Mouse (Mus musculus) cerebellum, adult 8-10 months (tissue): Measurements from ENCODE around the gene Thsd7a.

Source experiments
- DNase-seq: peaks from one replicate; pipeline ENCODE4 v3.0.0; 2022

Thsd7a gene

DNA sequence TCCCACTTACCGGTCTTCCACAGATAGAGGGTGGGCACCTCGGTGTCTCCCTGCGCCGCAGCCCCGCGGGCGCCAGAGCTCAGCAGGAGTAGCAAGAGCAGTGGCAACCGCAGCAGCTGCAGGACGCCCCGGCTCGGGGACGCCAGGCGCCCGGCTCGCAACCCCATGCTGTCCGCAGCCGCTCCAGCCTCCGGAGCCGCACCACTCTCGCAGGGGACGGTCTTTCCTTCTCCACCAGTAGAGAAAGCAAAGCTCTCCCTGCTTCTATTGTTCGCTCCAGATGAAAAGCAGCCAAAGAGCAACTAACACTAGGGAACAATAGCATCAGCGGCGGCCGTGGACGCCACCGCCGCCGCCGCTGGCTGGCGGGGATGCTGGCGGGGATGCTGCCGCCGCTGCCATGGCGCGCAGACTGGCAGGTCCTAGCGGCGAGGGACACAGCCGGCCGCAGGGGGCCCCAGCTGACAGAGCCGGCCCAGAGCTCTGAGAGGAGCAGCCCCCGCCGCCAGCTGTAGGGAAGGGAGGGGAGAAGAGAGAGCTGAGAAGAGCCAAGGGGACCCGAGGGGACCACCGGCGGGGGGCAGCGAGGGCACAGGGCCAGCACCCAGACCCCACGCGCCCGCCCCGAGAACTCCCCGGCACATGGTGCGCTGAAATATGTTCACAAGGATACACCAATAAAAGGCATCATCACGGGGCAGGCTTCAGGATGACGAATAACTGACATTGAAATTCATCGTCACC, at the start of gene Thsd7a:
Thsd7a (minus strand) TSS at position 624 of the 744 bp plus-strand sequence.
- peak; percentile 16 for DNase-seq

DNA sequence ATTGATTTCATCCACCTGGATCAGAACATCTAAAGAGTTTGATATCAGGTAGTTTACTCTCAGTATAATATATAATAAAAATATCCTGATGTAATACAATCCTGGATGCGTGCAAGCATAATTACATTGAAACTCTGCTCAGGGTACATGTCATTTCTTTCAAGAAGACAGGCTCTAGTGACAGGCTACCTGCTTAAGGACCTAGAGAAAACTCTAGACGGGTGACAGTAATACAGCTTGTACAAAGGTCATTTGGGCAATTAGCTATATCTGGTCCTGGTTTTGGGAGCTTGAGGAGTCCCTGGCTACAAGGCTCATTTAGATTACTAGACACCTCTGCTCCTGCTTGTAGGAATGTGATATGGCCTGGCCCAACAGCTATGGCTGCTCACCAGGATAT, 37.9 kb upstream of the Thsd7a start:
- no peak for DNase-seq

DNA sequence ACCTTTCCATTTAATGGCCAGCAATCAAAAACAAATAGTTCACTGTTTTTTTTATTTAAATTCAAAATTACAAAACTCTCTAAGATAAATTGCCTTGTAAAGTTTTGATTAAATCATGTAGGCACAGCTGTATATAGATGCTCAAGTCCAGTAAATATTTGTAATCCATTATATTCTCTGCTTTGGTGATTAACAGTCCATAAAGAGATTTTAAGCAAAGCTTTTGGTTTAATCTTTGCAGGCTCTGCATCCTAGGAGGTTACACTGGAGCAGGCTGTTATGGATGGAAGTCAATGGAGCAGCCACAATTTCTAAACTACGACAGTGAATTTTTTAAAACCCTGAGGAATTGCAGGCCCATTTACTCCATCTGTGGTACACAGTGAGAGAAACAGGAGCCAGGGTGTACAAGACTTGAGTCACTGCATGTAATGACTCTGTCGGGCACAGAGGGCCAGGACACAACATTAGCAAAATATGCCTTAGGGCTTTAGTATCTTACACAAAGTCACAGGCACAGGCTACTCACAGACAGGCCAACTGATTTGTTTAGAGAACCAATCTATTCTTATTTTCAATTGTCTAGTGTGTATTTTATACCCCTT, 37.3 kb upstream of the Thsd7a start:
- no peak for DNase-seq

DNA sequence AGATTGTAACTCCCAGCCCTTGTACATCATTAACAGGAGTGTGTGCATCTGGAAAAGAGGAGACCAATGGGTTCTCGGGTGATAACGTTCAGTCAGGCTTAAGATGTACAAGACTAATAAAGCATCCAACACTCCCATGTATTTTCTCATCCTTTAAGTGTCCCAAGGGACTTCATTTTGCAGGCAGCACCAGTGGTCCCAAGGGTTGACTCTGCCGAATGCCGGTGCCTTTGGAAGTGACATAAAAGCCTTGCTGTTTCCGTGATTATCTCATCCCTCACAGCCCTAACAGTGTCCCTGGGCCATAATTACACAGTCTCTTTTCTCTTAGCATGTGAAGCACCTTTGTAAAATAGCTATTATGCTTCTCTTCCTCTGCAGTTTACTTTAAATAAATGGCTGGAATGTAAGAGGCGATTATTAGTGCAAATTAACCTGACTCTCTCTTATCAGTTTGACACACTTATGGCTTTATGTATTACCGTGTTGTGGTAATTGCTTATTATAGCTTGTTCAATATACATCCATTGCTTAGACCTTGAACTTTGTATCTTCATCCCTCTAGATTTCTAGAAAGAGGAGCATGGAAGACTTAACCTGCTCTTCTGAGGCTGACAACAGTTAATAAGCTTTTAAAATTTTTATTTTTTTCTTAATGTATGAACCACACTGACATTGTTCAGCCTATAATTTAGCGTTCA, 35.9 kb upstream of the Thsd7a start:
- DNase-seq = no peak

DNA sequence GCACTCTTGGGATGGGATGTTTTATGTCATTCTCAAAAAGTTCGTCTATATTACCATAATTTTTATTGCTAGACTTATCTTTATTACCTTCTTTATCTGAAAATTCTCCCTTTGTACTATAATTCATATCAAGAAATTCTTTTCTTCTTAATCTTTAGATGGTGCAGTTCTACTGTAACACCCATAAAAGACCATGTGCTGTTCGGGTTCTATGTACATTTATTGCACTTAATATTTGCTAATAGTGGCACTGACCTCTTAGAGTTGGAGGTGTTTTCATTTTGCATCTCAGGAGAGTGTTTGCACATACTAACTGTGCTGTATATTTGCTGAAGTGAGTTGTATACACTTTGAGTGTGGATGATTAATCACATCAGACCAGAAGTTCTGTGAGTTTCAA, 23.6 kb upstream of the Thsd7a start:
- no peak for DNase-seq

DNA sequence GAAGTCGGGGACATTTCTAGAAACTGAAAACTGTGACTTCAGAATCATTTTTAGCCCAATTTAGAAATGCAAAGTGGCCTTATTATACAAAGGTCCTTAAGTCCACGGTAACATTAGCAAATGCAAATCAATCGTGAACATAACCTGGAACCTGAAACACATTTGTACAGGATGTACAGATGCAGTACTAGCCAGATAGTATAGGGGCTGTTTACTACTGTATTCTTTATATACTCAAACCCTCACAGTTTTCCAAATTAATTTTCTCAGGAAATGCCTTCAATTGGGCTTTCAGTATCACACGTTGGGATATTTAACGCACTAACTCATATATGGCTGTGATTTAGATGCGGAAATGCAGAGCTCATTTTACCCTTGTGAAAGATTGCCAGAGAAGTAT, 16.0 kb upstream of the Thsd7a start:
- no peak for DNase-seq

DNA sequence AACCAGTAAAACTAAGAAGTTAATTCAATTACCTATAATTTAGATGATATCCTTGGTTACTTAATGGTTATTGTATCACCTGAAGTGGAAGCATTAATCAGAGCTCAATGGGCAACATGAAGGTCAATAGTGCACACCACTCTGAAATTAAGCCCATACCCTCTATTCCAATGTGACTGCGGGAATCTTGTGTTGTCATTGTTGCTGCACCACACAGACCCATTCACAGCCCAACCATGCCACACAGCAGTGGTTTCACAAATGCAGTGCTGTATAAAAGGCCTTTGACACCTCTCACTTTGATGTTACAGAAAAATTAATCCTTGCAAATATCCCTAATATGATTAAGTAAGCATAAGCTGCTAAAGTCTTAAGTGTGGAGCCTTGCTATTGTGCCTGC, 15.4 kb upstream of the Thsd7a start:
- no peak for DNase-seq

DNA sequence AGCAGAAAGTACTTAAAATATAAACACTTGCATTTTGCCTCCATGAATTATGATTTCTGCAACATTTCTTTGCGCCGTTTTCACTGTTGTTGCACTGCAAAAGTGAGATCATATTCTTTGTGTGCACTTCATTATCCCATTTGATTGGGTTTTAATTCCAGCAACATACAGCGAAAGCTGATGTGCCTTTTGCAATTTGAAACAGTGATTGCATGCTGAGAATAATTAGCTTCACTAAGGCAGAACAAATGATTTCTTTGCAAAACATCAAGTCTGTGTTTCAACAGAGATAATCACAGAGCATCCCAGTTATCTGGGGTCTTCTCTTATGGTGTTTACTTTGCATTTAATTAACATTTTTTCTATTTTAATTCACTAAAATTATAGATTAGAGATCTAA, 14.6 kb upstream of the Thsd7a start:
- no peak for DNase-seq

DNA sequence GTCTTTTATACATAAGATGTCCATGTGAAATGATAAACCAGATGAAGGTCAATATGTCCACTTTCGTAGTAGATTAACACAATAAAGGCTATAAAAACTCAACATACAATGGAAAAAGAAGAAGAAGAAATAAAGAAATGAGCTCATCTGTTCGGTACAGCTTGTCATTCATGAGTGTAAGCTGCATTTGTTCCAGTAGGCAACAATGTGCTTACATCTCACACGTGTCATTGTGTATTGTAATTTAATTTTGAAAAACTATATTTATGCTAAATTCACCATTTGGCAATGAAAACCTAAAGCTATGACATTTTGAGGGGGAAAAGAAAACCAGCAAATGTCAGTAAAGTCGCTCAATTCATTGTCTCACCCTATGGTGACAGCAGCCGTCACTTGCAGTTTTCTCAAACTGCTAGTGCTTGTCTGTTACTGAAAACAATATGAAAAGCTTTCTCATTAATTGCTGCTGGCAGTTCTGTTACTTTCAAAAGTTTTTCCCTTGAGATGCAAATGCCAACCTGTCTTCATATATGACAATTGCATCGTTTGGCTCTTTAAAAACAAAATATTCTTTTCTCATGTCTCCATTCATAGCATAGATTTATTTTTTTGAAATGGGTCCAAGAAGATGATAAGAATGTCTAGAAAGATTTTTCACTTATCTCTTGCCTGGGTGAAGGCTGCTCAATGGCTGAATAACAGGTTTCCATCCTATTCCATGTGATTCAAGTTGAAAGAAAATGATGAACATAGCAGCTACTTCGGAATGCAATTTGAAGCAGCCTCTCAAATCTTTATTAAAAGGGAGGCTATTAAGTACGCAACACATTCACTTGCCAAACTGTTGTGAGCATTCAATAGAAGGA, 10.4 kb upstream of the Thsd7a start:
- DNase-seq = no peak

DNA sequence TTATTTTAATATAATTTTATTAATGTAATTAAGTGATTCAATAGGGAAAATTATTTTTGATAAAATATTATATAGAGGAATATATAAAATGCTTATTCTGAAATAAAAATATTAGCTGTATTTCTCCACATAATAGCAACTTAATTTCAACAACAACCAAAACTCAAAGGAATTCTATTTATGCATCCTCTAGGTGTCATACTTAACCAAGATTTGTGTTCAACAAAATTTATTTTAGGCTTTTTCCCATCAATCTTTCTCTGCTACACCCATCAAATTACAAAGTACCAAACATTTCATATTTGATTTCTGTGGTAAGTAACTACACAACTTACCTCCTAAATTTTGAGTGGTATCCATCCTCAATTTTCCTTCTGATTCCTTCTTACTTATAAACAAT, 3.1 kb upstream of the Thsd7a start:
- DNase-seq = no peak

DNA sequence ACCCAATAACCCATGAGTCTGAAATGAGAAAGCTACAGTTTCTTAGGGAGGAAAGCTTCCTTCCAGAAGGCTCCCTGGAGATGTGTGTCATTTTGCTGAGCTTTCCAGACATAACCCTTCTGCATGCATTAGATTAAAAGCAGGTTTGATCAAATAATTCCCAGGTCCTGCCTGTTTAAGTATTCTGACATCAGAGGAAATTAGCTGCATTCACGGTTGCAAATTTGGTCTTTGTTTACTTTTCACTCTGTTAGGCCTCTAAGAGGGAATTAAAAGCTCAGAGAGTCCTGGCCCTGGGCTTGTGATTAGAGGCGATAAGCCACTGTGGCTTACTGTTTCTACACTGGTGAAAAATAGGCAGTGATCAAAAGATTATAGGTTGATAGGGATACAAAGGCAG, 1.2 kb upstream of the Thsd7a start:
- DNase-seq = no peak

DNA sequence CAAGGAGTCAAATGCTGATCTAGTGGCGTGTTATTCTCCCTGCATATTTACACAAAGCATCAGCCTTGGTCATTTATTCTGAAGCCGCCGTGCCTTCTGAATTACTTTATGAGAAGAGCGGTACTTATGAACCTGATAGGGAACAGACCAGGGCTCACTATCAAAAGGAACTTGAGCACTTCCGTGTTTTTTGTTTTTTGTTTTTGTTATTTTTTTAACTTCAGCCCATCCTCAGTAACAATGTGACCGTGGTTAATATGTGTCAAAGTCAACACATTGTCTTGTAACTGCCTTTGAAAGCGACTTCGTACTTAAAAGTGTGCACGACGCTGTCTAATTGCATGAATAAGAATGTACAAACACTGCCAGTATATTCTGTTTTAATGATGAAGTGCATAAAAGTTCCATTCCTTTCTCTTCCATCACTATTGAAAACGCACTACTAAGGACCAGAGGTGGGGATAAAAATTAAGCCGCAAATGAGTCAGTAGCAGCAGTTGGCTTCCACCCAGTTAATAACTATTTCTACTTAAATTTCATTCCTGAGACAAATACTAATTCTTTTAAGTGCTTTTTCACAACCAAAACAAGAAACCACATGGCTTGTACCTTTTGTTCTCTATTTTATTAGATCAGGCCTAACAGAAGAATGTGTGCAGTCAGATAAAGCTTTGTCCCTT, 461 bp upstream of the Thsd7a start:
- DNase-seq = no peak

DNA sequence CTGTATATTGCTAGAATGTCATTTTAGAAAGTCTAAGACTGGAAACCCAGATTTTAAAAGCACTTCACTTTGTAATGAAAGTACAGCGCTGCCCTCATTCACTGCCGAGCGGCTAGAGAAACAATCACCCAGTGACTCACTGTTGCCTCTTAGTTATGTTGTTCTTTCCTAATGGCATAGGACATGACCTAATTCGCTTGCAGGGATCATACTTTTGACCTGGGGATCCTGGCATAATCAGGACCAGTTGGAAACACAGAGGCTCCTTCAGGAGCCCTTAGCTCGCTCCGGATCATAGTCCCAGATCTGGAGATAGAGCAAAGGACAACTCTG, 790 bp downstream of the Thsd7a start:
- no peak for DNase-seq

DNA sequence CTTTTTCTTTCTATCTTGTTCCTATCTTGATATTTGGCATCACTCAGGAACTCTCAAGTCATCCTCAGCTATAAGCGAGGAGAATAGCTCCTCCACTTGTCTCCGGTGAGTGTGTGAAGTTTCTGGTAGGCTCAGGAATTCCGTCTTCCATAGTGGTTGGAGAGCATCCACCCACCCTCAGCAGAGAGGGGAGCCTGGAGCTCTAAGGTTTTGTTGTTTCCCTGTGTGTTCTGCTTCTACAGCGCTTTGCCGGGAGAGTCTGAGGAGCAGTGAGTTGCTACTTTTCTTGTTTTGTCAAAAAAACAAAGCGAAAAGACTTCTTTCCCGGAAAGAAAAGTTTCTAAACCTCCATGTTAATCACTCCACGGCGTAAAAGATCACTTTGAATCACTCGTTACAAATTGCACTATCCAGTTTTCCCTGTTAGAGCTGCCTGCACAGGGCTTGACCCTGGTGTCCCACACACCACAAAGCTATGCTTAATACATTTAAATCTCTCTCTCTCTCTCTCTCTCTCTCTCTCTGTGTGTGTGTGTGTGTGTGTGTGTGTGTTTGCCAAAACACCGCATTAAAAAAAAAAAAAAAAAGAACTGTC, 1.3 kb downstream of the Thsd7a start:
- no peak for DNase-seq

DNA sequence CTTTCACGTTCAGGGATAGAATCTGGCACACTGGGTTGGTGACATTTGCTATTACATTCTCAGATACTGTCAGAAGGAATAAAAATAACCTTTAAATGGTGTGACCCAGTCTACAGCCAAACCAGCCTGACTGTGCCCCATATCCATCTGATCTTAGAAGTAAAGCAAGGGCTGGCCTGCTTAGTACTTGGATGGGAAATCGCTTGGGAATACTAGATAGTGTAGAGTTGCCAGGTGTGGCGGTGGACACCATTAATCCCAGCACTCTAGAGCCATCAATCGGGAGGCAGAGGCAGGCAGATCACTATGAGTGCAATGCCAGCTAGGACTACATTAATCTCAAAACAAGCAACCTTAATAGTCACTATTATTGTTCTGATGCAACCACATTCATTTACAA, 6.4 kb downstream of the Thsd7a start:
- no peak for DNase-seq

DNA sequence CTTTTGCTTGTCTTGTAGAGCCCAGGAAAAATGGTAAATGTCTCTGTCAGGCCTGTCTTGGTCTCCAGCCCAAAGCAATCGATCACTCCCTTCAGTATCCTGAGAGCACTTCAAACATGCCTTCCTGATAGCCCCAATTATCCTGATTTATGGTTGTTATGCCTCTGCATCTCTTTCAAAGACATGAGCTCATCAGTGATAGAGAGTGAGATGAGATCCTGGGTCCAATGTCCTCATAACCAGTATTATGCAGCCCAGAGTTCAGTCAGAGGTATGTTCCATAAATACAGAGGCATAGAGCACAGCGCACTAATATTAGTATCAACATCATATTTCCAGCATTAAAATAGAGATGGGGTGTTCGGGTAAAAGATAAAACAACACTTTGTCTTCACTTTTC, 15.3 kb downstream of the Thsd7a start:
- no peak for DNase-seq

DNA sequence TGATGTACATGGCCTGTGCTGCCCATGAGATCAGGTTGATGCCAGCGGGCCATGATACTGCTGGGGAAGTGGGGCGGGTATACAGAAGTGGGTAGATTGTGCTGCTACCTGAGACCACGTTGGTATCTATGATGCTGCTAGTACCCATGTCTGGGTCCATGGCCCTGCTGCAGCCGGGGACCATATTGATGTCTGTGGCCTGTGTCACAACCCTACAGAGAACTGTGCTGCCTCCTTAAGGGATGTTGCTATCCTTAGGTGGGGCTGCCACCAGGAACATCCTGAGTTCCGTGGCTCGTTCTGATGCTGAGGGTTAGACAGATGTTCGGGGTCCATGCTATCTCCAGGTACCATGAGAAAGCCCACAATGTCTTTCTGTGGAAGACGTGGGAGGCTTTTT, 33.1 kb downstream of the Thsd7a start:
- DNase-seq = no peak

DNA sequence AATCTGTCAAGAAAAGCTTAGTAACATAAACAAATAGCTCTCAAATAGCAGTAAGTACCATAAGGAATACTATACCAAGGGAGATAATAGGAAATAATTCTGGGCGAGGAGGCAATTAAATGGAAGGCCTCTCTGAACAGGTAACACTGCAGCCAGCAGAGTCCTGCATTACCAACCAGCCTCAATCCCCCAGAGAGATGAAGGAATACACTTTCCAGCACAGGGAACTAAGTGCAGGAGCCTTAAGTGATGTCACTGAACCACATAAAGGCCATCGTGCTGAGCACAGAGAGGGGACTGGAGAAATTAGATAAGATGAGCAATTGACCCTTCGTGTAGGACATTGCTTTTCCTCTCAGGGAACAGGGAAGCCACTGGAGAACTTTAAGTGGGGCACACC, 36.6 kb downstream of the Thsd7a start:
- no peak for DNase-seq

DNA sequence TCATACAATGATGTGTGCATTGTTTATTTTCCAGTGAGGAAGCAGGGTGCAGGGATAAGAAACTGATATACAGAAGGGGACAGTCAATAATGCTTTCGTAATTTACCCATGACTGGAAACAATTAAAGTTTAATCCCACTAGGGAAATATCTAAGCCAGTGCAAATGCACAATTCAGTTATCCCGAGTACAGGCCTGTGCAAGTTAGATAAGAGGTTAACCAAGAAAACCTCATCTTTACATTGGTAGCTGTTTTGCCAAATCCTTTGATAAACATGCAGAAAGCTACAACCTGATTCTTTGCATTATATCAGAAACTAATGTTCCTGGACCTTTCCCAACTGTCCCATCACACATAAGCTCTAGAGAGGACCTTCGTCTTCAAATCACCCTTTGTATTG, 46.3 kb downstream of the Thsd7a start:
- no peak for DNase-seq

DNA sequence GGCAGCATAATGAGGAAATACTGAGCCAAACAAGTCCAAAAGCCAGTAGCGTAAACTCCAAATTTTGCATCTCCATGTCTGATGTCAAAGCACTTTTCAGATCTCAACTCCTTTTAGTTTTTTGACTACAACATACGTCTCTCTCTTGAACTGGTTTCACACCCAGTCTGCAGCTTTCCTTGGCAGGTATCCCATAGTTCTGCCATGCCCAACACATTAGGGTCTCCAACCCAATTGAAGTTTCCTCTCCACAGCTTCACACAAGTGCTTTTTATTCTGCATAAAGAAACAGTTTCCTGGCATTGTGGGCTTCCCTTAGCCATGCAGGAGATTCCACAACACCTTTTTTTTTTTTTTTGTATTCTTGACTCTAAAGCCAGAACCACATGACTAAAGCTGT, 50.1 kb downstream of the Thsd7a start:
- no peak for DNase-seq

DNA sequence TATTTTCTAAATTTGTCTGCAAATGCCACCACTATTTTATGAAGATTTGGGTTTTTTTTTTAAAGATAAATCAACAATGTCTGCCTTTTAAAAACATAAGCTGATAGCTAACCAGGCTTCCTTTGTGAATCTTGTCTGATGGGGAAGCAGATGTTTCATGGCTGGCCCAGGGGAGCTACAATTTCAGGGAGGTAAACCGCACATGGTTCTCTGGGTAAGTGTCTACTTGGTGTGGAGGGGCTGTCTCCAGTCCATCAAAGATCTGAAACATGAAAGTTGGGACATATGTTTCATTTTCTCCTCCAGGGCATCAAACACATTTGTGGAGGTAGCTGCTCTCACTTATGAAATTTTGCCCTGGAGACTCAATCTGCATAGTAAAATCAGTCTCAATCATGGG, 55.5 kb downstream of the Thsd7a start:
- DNase-seq = no peak

DNA sequence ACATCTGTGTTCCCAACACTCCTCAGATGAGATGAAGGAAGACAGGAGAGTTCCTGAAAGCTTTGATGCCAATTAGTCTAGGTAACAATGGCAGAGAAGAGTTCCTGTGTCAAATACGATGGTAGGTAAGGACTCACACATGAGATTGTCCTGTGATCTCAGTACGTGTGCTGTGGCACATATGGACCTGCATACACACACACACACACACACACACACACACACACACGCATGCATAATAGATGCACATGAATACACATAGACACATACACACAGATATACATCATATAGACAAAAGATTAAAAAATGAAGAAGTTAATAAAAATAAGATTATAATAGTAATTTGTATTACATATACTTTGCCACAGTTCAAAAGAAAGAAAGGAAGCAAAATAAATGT, 56.0 kb downstream of the Thsd7a start:
- DNase-seq = no peak

DNA sequence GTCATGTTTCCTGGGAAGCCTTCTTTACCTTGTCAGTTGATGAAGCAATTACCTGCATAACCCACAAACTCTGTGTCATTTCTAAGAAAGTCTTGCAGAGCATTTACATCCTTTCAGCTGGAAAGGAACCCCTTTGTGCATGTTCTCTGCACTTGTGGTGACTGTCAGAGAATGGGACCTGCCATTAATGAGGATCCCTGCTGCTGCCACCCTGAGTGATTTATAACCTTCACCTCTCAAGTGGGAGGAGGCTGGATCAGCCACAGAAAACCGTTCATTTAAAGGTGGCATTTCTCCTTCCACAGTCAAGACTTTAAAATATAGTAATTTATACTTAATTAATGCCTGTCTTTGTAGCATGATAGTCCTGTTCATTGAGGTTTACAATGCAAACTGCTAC, 99.6 kb downstream of the Thsd7a start:
- DNase-seq = no peak
